ENCODE assay signal across 16 mouse cellular contexts in genomic region chr11:64481445-64481844, GRCm38 (mm10). TPM values are rescaled to one million over a fixed set of nuclear protein-coding genes. Genes with fewer than 3 reads are reported as not detected.
"Had no signal": no experiment of that assay in that cellular context is flagged by ENCODE, and none has a peak within 500 bp of the region (broad histone marks: within the 10 kb centered on the region; RNA-seq: fewer than 3 reads in every experiment).

No protein-coding gene starts in this region.

- H3K27ac ChIP-seq: kidney, embryonic 15.5 days; limb, embryonic 13.5 days; liver, embryonic 15.5 days; midbrain, embryonic 10.5 days; midbrain, embryonic 15.5 days; neural tube, embryonic 13.5 days had no signal

- H3K4me2 ChIP-seq: kidney, embryonic 15.5 days; limb, embryonic 13.5 days; liver, embryonic 11.5 days; liver, embryonic 15.5 days; midbrain, embryonic 15.5 days; neural tube, embryonic 13.5 days had no signal

- H3K27me3 ChIP-seq: limb, embryonic 13.5 days; liver, embryonic 15.5 days; midbrain, embryonic 15.5 days had no signal

- H3K4me3 ChIP-seq: kidney, embryonic 15.5 days; limb, embryonic 13.5 days; liver, embryonic 15.5 days; midbrain, embryonic 10.5 days; midbrain, embryonic 15.5 days; neural tube, embryonic 13.5 days had no signal

- H3K9me3 ChIP-seq: kidney, embryonic 15.5 days; limb, embryonic 13.5 days; liver, embryonic 15.5 days; midbrain, embryonic 10.5 days; midbrain, embryonic 15.5 days; neural tube, embryonic 13.5 days had no signal

- H3K4me1 ChIP-seq: kidney, embryonic 15.5 days; liver, embryonic 15.5 days had no signal

- ATAC-seq: midbrain, embryonic 15.5 days had no signal

- DNase-seq: kidney, adult 18-20 months; kidney, postnatal 36 days; retina, postnatal 1 day; right cerebral cortex, postnatal 4 days; spleen, adult 18-20 months; thymus, adult 18-20 months; thymus, postnatal 14 days had no signal

- H3K9ac ChIP-seq: kidney, embryonic 15.5 days; limb, embryonic 13.5 days; liver, embryonic 15.5 days; midbrain, embryonic 15.5 days; neural tube, embryonic 13.5 days had no signal

- H3K36me3 ChIP-seq: kidney, embryonic 15.5 days; limb, embryonic 13.5 days; liver, embryonic 15.5 days; midbrain, embryonic 10.5 days; midbrain, embryonic 15.5 days; neural tube, embryonic 13.5 days had no signal

RNA-seq across cellular contexts. Expression of gene F930015N05Rik, which starts 45.0 kb away (rescaled TPM):
- total RNA-seq: megakaryocyte, adult 5-6 weeks; monocyte, adult 5-6 weeks had no signal
- polyA plus RNA-seq: liver, embryonic 15.5 days had no signal

RNA-seq across cellular contexts. Expression of gene Hs3st3a1, which starts 46.3 kb away (rescaled TPM):
- total RNA-seq: megakaryocyte, adult 5-6 weeks; monocyte, adult 5-6 weeks had no signal
